Mouse (Mus musculus): ENCODE results near the gene Cobll1. TPM values are rescaled to one million over a fixed set of nuclear protein-coding genes. Genes with fewer than 3 reads are reported as not detected.

Gene Cobll1
- 4.3 and 4.5 TPM in 2 replicates for polyA plus RNA-seq (2014; fragmentation: Nextera tagmentation; extraction: Ambion mirVana)

DNA sequence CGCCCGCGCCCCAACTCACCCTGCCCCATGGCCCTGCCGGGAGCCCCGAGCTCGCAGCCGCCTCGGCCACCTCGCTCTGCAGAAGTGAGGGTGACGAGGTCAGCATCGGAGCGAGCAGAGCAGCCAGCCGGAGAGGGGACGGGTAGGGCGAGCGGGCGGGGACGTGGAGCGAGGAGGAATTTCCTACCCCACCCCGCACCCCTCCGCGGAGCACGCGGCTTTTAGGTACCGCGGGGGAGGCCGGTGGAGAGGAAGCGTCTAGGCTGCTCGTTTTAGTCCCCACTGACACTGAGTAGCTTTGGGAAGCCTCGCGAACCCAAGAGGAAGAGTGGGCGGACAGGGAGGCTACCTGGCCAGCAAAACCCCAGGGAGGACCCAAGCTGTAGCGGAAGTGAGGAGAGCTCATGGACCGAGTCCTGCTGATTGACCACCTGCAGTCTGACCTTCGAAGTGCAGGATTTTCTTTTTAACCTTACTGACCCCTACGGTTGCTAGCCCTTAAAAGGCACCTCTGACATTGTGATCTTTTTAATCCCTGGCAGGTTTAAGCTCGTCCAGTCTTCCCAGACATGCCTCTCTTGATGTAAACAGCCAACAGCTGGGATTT lies at the start of gene Cobll1:
Gene Cobll1, minus strand, starts transcription at position 440 of the 607 bp plus-strand sequence.
- ATAC-seq (ENCODE audit: low FRiP score): peak; percentile 80
- no peak for DNase-seq (ENCODE audit: low spot score)
- 2% methylated on average over 37 of the region's 37 CpGs for WGBS

GRCm38 (mm10) chr2:65288696-65289095 lies 49.5 kb upstream of the Cobll1 start:
- ATAC-seq (ENCODE audit: low FRiP score): no peak
- H3K9me3 ChIP-seq (ENCODE audit: control insufficient read depth, low read length): no peaks in the 10 kb centered on the region
- no peaks in the 10 kb centered on the region for H3K27me3 ChIP-seq (ENCODE audit: control insufficient read depth, insufficient read depth, low read length)
- 78% methylated on average over 1 of the region's 1 CpGs for WGBS
- H3K4me3 ChIP-seq (replicated peaks; ENCODE audit: low read length): no peak overlapping the region
- no peak overlapping the region for H3K27ac ChIP-seq
- no peak for DNase-seq (ENCODE audit: low spot score)
- H3K4me2 ChIP-seq (replicated peaks): no peak overlapping the region
- no peaks in the 10 kb centered on the region for H3K4me1 ChIP-seq (replicated peaks; ENCODE audit: control insufficient read depth, insufficient read depth, low read length)
- no peak overlapping the region for H3K9ac ChIP-seq
- no peaks in the 10 kb centered on the region for H3K36me3 ChIP-seq (replicated peaks; ENCODE audit: control insufficient read depth, insufficient read depth)

More for the DNA sequence above, at the start of gene Cobll1:
- Histone ChIP-seq H3K4me1 (replicated peaks; ENCODE audit: control insufficient read depth, insufficient read depth, low read length) (0 out of 2 replicates have a peak, but pooled peaks cover 7% of the 10 kb centered on the region), H3K36me3 (replicated peaks; ENCODE audit: control insufficient read depth, insufficient read depth) (no peaks in the 10 kb centered on the region), H3K9me3 (ENCODE audit: control insufficient read depth, low read length) (no peaks in the 10 kb centered on the region), H3K27me3 (ENCODE audit: control insufficient read depth, insufficient read depth, low read length) (peaks cover 27% of the 10 kb centered on the region), H3K27ac (peak within 1 kb of the TSS; percentile 26; the same call in 1 of the 2 replicates), H3K9ac (peak within 1 kb of the TSS; percentile 61), H3K4me2 (replicated peaks) (peak within 1 kb of the TSS; percentile 80), H3K4me3 (replicated peaks; ENCODE audit: low read length) (peak within 1 kb of the TSS; percentile 71)

GRCm38 (mm10) chr2:65285380-65285779 lies 46.2 kb upstream of the Cobll1 start:
- no peaks in the 10 kb centered on the region for H3K4me1 ChIP-seq (replicated peaks; ENCODE audit: control insufficient read depth, insufficient read depth, low read length)
- H3K27me3 ChIP-seq (ENCODE audit: control insufficient read depth, insufficient read depth, low read length): no peaks in the 10 kb centered on the region
- H3K27ac ChIP-seq: no peak overlapping the region
- H3K36me3 ChIP-seq (replicated peaks; ENCODE audit: control insufficient read depth, insufficient read depth): no peaks in the 10 kb centered on the region
- peak; percentile 55; the same call in 1 of the 2 replicates for ATAC-seq (ENCODE audit: low FRiP score)
- no peak overlapping the region for H3K4me2 ChIP-seq (replicated peaks)
- H3K9me3 ChIP-seq (ENCODE audit: control insufficient read depth, low read length): no peaks in the 10 kb centered on the region
- WGBS: 42% methylated on average over 3 of the region's 3 CpGs
- no peak for DNase-seq (ENCODE audit: low spot score)
- no peak overlapping the region for H3K4me3 ChIP-seq (replicated peaks; ENCODE audit: low read length)
- H3K9ac ChIP-seq: no peak overlapping the region

GRCm38 (mm10) chr2:65282979-65283378 lies 43.8 kb upstream of the Cobll1 start:
- ATAC-seq (ENCODE audit: low FRiP score): no peak
- DNase-seq (ENCODE audit: low spot score): no peak
- Histone ChIP-seq H3K36me3 (replicated peaks; ENCODE audit: control insufficient read depth, insufficient read depth) (no peaks in the 10 kb centered on the region), H3K4me1 (replicated peaks; ENCODE audit: control insufficient read depth, insufficient read depth, low read length) (no peaks in the 10 kb centered on the region), H3K27me3 (ENCODE audit: control insufficient read depth, insufficient read depth, low read length) (no peaks in the 10 kb centered on the region), H3K4me3 (replicated peaks; ENCODE audit: low read length) (no peak overlapping the region), H3K4me2 (replicated peaks) (no peak overlapping the region), H3K9ac (no peak overlapping the region), H3K27ac (no peak overlapping the region), H3K9me3 (ENCODE audit: control insufficient read depth, low read length) (no peaks in the 10 kb centered on the region)
- 86% methylated on average over 6 of the region's 6 CpGs for WGBS

GRCm38 (mm10) chr2:65279029-65279690 lies 40.0 kb upstream of the Cobll1 start:
- 32% methylated on average over 4 of the region's 4 CpGs for WGBS
- no peak overlapping the region for H3K4me2 ChIP-seq (replicated peaks)
- no peak for DNase-seq (ENCODE audit: low spot score)

GRCm38 (mm10) chr2:65275443-65276061 lies 36.3 kb upstream of the Cobll1 start:
- H3K27ac ChIP-seq: no peak overlapping the region
- no peaks in the 10 kb centered on the region for H3K9me3 ChIP-seq (ENCODE audit: control insufficient read depth, low read length)
- WGBS: 80% methylated on average over 6 of the region's 6 CpGs
- H3K4me2 ChIP-seq (replicated peaks): no peak overlapping the region
- no peaks in the 10 kb centered on the region for H3K36me3 ChIP-seq (replicated peaks; ENCODE audit: control insufficient read depth, insufficient read depth)
- no peak overlapping the region for H3K4me3 ChIP-seq (replicated peaks; ENCODE audit: low read length)
- H3K27me3 ChIP-seq (ENCODE audit: control insufficient read depth, insufficient read depth, low read length): no peaks in the 10 kb centered on the region
- no peaks in the 10 kb centered on the region for H3K4me1 ChIP-seq (replicated peaks; ENCODE audit: control insufficient read depth, insufficient read depth, low read length)
- no peak overlapping the region for H3K9ac ChIP-seq
- DNase-seq (ENCODE audit: low spot score) (no peak), ATAC-seq (ENCODE audit: low FRiP score) (no peak)

More at GRCm38 (mm10) chr2:65279029-65279690, 40.0 kb upstream of the Cobll1 start:
- Histone ChIP-seq H3K4me1 (replicated peaks; ENCODE audit: control insufficient read depth, insufficient read depth, low read length) (no peaks in the 10 kb centered on the region), H3K27me3 (ENCODE audit: control insufficient read depth, insufficient read depth, low read length) (no peaks in the 10 kb centered on the region), H3K9ac (no peak overlapping the region), H3K27ac (no peak overlapping the region), H3K4me3 (replicated peaks; ENCODE audit: low read length) (no peak overlapping the region), H3K36me3 (replicated peaks; ENCODE audit: control insufficient read depth, insufficient read depth) (no peaks in the 10 kb centered on the region), H3K9me3 (ENCODE audit: control insufficient read depth, low read length) (no peaks in the 10 kb centered on the region)
- ATAC-seq (ENCODE audit: low FRiP score): no peak

GRCm38 (mm10) chr2:65273910-65274309 lies 34.7 kb upstream of the Cobll1 start:
- Histone ChIP-seq H3K4me2 (replicated peaks) (no peak overlapping the region), H3K27ac (no peak overlapping the region), H3K4me3 (replicated peaks; ENCODE audit: low read length) (no peak overlapping the region), H3K9me3 (ENCODE audit: control insufficient read depth, low read length) (no peaks in the 10 kb centered on the region), H3K9ac (no peak overlapping the region), H3K36me3 (replicated peaks; ENCODE audit: control insufficient read depth, insufficient read depth) (no peaks in the 10 kb centered on the region), H3K27me3 (ENCODE audit: control insufficient read depth, insufficient read depth, low read length) (no peaks in the 10 kb centered on the region), H3K4me1 (replicated peaks; ENCODE audit: control insufficient read depth, insufficient read depth, low read length) (no peaks in the 10 kb centered on the region)
- WGBS: 51% methylated on average over 2 of the region's 2 CpGs
- DNase-seq (ENCODE audit: low spot score) (no peak), ATAC-seq (ENCODE audit: low FRiP score) (no peak)

- Histone ChIP-seq H3K4me3 (replicated peaks; ENCODE audit: low read length) (no peak overlapping the region), H3K4me2 (replicated peaks) (no peak overlapping the region), H3K27me3 (ENCODE audit: control insufficient read depth, insufficient read depth, low read length) (no peaks in the 10 kb centered on the region), H3K36me3 (replicated peaks; ENCODE audit: control insufficient read depth, insufficient read depth) (no peaks in the 10 kb centered on the region), H3K4me1 (replicated peaks; ENCODE audit: control insufficient read depth, insufficient read depth, low read length) (no peaks in the 10 kb centered on the region), H3K9me3 (ENCODE audit: control insufficient read depth, low read length) (no peaks in the 10 kb centered on the region), H3K9ac (no peak overlapping the region), H3K27ac (no peak overlapping the region)
- ATAC-seq (ENCODE audit: low FRiP score) (no peak), DNase-seq (ENCODE audit: low spot score) (no peak)
- 93% methylated on average over 6 of the region's 6 CpGs for WGBS
These were observed 29.5 kb upstream of the Cobll1 start for GRCm38 (mm10) chr2:65268731-65269130.

GRCm38 (mm10) chr2:65267834-65268233 lies 28.6 kb upstream of the Cobll1 start:
- Histone ChIP-seq H3K27ac (no peak overlapping the region), H3K4me3 (replicated peaks; ENCODE audit: low read length) (no peak overlapping the region), H3K4me1 (replicated peaks; ENCODE audit: control insufficient read depth, insufficient read depth, low read length) (no peaks in the 10 kb centered on the region), H3K9me3 (ENCODE audit: control insufficient read depth, low read length) (no peaks in the 10 kb centered on the region), H3K4me2 (replicated peaks) (no peak overlapping the region), H3K36me3 (replicated peaks; ENCODE audit: control insufficient read depth, insufficient read depth) (no peaks in the 10 kb centered on the region), H3K9ac (no peak overlapping the region), H3K27me3 (ENCODE audit: control insufficient read depth, insufficient read depth, low read length) (no peaks in the 10 kb centered on the region)
- WGBS: 74% methylated on average over 4 of the region's 4 CpGs
- no peak for ATAC-seq (ENCODE audit: low FRiP score)
- no peak for DNase-seq (ENCODE audit: low spot score)

Data from hindbrain, embryonic 14.5 days (tissue).